Mouse (Mus musculus) E14TG2a.4 (cell line): ENCODE data around the gene Cdk12.

Experiments
- CTCF ChIP-seq: conservative IDR thresholded peaks from 2 replicates; pipeline ENCODE4 v1.5.1; 2014; ENCODE audit warnings: low read length
- POU5F1 ChIP-seq: IDR thresholded peaks from 2 replicates; pipeline ENCODE4 v1.6.1; 2014; ENCODE audit warnings: low read length, borderline replicate concordance

DNA sequence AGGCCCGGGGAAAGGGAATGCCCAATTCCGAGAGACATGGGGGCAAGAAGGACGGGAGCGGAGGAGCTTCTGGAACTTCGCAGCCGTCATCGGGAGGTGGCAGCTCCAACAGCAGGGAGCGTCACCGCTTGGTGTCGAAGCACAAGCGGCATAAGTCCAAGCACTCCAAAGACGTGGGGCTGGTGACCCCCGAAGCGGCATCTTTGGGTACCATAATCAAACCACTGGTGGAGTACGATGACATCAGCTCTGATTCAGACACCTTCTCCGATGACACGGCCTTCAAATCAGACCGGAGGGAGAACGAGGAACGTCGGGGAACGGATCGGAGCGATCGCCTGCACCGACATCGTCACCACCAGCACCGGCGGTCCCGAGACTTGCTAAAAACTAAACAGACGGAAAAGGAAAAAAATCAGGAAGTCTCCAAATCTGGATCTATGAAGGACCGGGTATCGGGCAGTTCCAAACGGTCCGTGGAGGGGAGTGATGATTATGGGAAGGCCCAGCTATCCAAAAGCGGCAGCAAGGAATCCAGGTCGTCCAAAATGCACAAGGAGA, 572 bp downstream of the Cdk12 start:
- TF ChIP-seq CTCF (no peak), POU5F1 (no peak)
